Mouse (Mus musculus) layer of hippocampus, adult 9-10 months (tissue): Measurements from ENCODE around the gene Rnase9.
A peak's percentile ranks its signal among the peaks of the same experiment; 100 is the strongest.
"Not testable (repeated sequence)": the region's sequence is repeated elsewhere in the genome, so short reads cannot be mapped to it uniquely, and the experiment has no call there.

Experiments used
- DNase-seq: peaks from one replicate; pipeline ENCODE4 v3.0.0; 2022; ENCODE audit warnings: low spot score

Rnase9 gene

GRCm38 (mm10) chr14:51050063-51050462 lies 8.4 kb upstream of the Rnase9 start, which contains the start of gene Rnase11:
TSS of gene Rnase11 (minus strand) at chr14:51050163.
- no peak for DNase-seq

GRCm38 (mm10) chr14:51047846-51048245 lies 6.2 kb upstream of the Rnase9 start:
- DNase-seq = no peak

DNA sequence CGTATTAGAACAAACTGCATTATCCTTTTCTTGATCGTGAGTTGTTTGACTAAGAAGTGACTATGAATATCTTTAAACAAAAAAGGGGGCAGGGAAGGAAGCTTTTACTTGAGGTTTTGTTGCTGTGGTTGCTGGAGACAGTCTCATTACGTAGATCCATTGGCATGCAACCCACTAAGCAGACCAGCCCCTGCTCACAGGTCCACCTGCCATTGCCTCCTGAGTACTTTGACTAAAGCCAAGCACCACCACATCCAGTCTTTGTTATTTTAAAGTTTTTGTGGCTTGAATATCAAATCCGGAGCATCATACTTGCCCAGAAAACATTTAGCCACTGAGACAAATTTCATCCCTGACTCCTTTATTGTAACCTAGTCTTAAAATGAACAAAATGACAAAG lies 5.5 kb downstream of the Rnase9 start:
- no peak for DNase-seq

GRCm38 (mm10) chr14:51035206-51035605 lies 6.5 kb downstream of the Rnase9 start:
- no peak for DNase-seq

DNA sequence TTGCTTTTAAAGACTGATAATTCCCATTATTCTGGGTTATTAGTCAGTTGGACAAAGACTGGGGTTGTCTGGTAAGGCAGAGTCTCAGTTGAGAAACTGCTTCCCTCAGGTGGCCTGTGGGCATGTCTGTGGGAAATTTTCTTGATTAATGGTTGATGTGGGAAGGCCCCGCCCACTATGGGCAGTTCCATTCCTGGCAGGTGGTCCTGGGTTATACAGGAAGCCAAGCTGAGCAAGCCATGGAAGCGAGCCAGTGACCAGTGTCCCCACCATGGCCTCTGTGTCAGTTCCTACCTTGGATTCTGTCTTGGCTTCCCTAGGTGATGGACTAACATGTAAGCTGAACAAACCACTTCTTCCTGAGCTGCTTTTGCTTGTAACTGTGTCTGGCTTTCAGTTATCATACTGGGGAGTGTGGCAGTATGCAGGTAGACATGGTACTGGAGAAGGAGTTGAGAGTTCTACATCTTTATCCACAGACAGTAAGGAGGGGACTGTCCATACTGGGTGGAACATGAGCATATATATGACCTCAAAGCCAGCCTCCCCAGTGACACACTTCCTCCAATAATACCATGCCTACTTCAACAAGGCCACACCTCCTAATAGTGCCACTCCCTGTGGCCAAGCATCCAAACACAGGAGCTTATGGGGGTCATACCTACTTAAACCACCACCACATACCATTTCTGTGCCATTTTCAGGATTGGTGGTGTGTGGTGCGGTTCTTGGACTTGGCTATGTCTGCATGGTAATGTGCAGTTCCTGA lies 14.1 kb downstream of the Rnase9 start:
- no peak for DNase-seq

DNA sequence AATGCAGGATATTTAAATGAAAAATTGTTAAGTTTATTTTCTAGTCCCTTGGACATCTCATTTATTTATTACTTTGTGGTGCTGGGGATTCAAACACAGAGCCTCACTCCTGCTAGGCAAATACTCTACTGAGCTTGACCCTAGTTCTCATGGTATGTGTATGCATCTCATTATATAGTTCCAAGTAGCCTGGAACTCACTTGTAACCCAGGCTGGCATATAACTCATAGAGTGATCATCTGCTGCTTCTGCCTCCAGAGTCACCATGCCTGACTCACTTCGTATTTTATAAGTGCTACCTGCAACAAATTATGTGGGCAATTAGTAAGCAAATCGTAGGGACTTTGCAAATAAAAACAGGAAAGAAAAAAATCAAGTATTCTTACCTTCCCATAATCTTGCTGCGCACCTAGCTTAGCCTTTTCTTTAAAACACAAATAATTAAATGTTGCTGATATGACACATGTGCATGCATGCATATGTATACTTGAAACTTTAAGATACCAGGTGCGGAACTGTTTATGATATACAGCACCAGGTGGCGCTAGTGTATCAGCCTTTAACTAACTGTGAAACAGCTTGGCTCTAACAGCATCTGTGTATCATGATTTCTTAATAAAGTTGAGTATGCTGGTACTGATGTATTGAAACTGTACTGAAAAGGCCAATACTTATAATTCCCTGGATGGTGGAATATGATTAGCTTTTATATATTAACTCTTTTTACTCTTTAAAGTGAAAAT lies 15.1 kb downstream of the Rnase9 start:
- DNase-seq = peak; percentile 77

DNA sequence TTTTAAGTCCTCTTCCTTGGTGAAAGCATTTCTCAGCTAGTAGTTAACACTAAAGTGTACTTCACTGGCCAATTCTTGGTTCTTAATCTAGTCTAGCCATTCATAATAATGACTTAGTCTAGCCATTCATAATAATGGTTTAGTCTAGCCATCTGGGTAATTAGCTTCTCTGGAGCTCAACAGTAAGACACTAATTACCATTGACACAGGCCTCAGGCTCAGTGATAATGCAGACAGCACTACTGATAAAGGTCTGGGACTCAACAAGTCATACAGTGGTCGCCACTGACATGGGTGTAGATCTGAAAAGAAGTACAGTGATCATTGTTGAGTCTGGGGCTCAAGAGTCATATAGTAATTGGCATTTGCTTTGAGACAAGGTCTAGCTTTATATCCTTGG lies 16.8 kb downstream of the Rnase9 start:
- DNase-seq = no peak

DNA sequence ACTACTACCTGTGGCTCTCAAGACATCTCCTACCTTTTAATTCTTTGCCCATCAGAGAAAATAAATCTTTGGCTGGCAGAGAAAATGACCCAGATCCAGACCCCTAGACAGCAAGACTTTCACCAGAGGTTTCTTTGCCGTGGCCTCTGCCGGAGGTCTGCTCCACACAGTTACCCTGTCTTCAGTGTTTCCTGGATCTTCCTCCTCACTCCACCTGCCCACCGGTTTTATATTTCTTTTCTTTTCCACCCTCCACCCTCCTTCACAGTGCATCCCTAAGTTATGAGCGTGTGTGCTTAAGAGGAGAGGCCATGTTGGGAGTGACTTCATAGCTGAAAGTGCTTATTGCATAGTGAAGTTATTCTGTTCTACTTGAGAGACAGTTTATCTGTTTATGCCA lies 18.2 kb downstream of the Rnase9 start:
- no peak for DNase-seq

DNA sequence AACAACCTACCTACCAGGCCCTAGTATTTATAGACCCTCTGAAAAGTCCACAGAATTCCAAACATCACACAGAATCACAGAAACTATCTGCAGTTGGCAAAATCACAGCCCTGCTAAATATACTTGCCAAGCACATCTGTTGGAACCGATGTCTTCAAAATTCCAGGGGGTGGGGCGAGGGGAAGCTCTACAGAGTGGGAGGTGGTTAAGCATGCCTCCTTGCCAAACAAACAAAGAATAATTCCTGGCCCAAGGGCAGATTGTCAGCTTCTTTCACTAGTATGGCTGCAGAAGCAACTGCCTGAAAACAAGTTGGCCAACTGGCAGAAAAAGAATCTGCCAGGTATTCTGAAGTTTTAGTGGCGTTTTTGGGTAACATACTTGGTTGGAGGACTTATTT lies 24.4 kb downstream of the Rnase9 start:
- no peak for DNase-seq

DNA sequence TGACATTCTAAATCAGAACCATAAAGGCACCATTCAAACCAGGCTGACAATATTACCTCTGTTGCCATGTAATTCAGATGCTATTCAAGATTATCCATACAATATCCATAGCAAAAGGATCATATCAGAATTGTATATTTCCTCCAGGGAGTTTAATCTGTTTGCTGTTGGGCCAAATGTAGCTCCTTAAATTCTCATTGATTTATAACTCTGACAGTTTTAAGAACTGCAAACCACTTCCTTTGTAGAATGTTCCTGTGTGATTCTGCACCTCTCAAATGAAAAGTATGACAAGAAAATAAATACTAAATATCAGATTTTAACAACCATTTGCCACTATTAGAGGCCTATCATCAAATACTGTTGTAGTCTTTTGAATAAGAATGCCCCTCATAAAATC lies 25.9 kb downstream of the Rnase9 start:
- no peak for DNase-seq

GRCm38 (mm10) chr14:51014724-51015123 lies 26.9 kb downstream of the Rnase9 start:
- DNase-seq = not testable (repeated sequence)

DNA sequence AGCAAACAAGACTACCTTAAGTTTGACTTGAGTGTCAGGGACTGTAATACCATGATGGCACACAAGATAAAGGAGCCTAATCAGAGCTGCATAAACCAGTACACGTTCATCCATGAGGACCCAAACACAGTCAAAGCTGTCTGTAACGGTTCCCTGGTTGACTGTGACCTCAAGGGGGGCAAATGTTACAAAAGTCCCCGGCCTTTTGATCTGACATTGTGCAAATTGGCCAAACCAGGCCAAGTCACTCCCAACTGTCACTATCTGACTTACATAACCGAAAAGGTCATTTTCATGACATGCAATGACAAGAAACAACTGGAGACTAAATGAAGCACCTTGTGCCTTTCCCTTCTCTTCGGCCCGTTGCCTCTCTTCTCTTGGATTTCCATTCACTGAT lies 32.1 kb downstream of the Rnase9 start:
- no peak for DNase-seq

GRCm38 (mm10) chr14:51008781-51009180 lies 32.9 kb downstream of the Rnase9 start:
- DNase-seq = no peak

DNA sequence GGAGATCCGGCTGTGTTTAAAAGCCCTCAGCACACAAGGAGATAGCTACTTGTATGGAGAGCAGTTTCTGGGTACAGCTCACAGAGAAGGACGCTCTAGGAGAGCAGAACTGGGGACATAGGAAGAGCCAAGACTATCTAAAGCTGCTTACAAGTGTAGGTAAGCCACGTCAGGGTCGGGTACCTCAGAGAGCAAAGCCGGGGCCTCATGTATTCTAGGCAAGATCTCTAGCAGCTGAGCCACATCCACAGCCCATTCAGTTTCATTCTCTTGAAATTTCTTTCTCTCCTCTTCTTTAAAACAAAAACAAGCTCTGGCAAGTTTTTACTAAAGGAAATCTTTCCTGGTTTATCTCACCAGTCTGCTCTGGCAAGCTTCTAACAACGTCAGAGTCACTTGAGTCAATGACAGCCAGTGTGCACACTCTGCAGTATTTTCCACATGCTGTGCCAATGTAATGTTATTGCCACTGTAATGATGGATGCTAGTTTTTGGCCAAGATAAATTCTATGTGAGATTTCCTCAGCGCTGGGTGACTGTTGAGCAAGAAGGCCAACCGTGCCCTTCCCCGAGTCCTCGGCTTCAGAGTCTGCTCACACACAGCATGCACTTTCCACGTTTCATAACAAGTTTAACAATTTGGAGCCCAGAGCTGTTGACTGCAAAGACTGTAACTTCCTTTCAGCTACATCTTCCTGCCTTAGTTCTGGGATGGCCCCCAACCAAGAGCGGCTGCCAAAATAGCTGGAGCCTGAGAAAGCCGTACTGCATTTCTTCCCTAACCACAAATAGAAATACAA lies 33.6 kb downstream of the Rnase9 start:
- DNase-seq = no peak

GRCm38 (mm10) chr14:51007152-51007801 lies 34.4 kb downstream of the Rnase9 start, which contains the start of gene Rnase10:
TSS of gene Rnase10 (plus strand) at chr14:51007751.
- no peak for DNase-seq

DNA sequence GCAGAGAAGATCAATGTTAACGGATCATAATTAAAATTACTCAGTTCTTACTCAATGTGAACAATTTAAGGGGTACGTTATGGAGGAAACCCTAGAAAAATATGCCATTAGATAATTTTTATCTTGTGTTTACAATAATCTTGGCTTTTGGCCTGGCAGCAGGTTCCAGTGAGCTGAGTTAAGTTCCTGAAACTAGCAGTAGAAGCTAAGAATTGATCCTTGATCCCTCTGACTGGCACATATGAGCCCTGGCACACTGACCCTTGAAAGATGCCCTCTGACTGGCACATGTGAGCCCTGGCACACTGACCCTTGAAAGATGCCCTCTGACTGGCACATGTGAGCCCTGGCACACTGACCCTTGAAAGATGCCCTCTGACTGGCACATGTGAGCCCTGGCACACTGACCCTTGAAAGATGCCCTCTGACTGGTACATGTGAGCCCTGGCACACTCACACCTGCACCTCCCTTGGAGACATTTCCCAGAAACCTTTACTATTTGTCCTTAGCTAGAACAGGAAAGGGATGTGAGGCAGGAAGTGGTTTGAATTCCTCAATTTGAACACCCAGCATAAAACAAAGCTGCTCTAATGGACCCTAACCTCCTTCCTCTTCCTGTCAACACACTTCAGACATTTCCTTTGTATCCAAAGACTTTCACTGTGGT lies 43.5 kb downstream of the Rnase9 start:
- no peak for DNase-seq

GRCm38 (mm10) chr14:50997088-50997487 lies 44.6 kb downstream of the Rnase9 start:
- no peak for DNase-seq

GRCm38 (mm10) chr14:50991037-50991436 lies 50.6 kb downstream of the Rnase9 start:
- no peak for DNase-seq
